Mouse (Mus musculus) lung, embryonic 15.5 days (tissue): ENCODE results near the gene Tbxa2r. TPM values are rescaled to one million over a fixed set of nuclear protein-coding genes. Genes with fewer than 3 reads are reported as not detected.

Source experiments
- ATAC-seq: fragments of 200-750 bp; cut with Nextera tagmentation; 2 replicates; pipeline ENCODE4 v1.8.0; 2017; ENCODE audit warnings: moderate number of reproducible peaks, borderline replicate concordance; ENCODE audit not compliant: low FRiP score, low TSS enrichment; ENCODE audit errors: extremely low read depth
- H3K27ac ChIP-seq: fragments of 300-500 bp; sonication (generic); 2 replicates; pipeline ENCODE4 v1.5.1; 2015; ENCODE audit warnings: moderate library complexity, mild to moderate bottlenecking, inconsistent platforms
- H3K27me3 ChIP-seq: fragments of 300-500 bp; sonication (generic); 2 replicates; pipeline ENCODE4 v1.6.1; 2015; ENCODE audit warnings: inconsistent platforms
- H3K36me3 ChIP-seq: fragments of 300-500 bp; sonication (generic); 2 replicates; pipeline ENCODE4 v1.6.1; 2015; ENCODE audit warnings: inconsistent platforms
- H3K4me1 ChIP-seq: fragments of 300-500 bp; sonication (generic); 2 replicates; pipeline ENCODE4 v1.6.1; 2015; ENCODE audit warnings: inconsistent platforms
- H3K4me2 ChIP-seq: fragments of 300-500 bp; sonication (generic); 2 replicates; pipeline ENCODE4 v1.6.1; 2015; ENCODE audit warnings: inconsistent platforms, mild to moderate bottlenecking, moderate library complexity
- H3K4me3 ChIP-seq: fragments of 300-500 bp; sonication (generic); 2 replicates; pipeline ENCODE4 v1.5.1; 2015; ENCODE audit warnings: mild to moderate bottlenecking, inconsistent platforms
- H3K9ac ChIP-seq: fragments of 300-500 bp; sonication (generic); 2 replicates; pipeline ENCODE4 v1.6.1; 2015; ENCODE audit warnings: inconsistent platforms
- H3K9me3 ChIP-seq: fragments of 300-500 bp; sonication (generic); 2 replicates; pipeline ENCODE4 v1.6.1; 2016; ENCODE audit warnings: inconsistent platforms
- WGBS: fragments of 180-500 bp; shearing (Covaris S2); methylation state at CpG from one replicate; pipeline ENCODE4 v1.1.7; 2015; 5-methylcytosine and 5-hydroxymethylcytosine counted together
- polyA plus RNA-seq: library from polyadenylated mRNA; unstranded; fragments of >200 nt; fragmentation: Nextera tagmentation; extraction: Ambion mirVana; gene quantifications from 2 replicates; pipeline ENCODE4 v1.2.1, GENCODE M21; 2015

Gene Tbxa2r
- 17.8 and 18.3 TPM in 2 replicates for polyA plus RNA-seq

DNA sequence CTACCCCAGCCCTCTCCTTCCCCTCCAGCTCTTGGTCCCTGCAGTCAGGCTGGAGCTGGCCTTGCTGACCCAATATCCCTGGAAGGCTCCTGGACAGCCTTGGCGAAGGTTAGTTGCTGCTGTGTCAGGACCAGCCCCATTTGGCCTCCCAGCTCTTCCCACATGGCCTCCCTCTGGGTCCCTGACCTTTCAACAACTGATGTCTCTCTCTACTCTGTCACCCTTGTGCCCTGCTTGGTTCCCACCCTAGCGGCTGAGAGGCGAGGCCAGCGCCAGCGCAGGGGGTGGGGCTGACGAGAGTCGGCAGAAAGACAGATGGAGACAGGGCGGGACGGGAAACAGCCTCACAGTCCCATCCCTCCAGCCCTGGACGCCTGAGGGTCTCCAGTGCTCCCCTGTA, at the start of gene Tbxa2r:
Gene Tbxa2r, plus strand, starts transcription at position 346 of the 400 bp plus-strand sequence.
- Histone ChIP-seq H3K9me3 (no peaks in the 10 kb centered on the region), H3K4me2 (peak within 1 kb of the TSS; percentile 53), H3K4me3 (peak within 1 kb of the TSS; percentile 29), H3K4me1 (peaks cover 49% of the 10 kb centered on the region), H3K27me3 (peaks cover 10% of the 10 kb centered on the region; the same call in 1 of the 2 replicates), H3K9ac (peak within 1 kb of the TSS; percentile 36), H3K36me3 (peaks cover 44% of the 10 kb centered on the region), H3K27ac (peak within 1 kb of the TSS; percentile 93)
- peak; percentile 43; the same call in 1 of the 2 replicates for ATAC-seq
- WGBS: 9% methylated on average over 10 of the region's 10 CpGs

- Histone ChIP-seq H3K27me3 (peaks cover 35% of the 10 kb centered on the region), H3K4me2 (no peak overlapping the region), H3K4me3 (no peak overlapping the region)
Measured at GRCm38 (mm10) chr10:81279496-81279895, 49.0 kb upstream of the Tbxa2r start.

DNA sequence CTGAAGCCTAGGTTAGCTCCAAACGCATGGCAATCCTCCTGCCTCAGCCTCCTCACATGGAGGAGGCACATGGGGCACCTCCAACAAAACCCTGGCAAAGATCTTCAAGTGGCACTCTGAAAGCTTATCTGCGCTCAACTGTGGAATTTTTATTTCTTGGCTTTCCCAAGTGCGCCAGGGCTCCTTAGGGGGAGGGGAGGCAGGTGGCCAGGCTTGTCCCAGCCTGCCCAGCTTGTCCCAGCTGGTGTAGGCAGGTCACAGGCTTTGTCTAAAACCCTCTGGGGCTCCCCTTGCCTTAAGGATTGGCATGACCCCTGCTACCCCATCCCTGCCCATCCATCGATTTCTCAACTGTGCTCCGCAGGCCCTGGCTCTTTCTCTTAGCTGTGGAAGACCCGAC, 44.3 kb upstream of the Tbxa2r start:
- peak overlapping the region; percentile 76 for H3K27ac ChIP-seq
- no peaks in the 10 kb centered on the region for H3K36me3 ChIP-seq
- no peak for ATAC-seq
- H3K9me3 ChIP-seq: no peaks in the 10 kb centered on the region
- H3K9ac ChIP-seq: no peak overlapping the region
- 36% methylated on average over 6 of the region's 6 CpGs for WGBS
- H3K4me3 ChIP-seq: peak overlapping the region; percentile 50; the same call in 1 of the 2 replicates
- peaks cover 42% of the 10 kb centered on the region for H3K4me1 ChIP-seq
- peaks cover 47% of the 10 kb centered on the region for H3K27me3 ChIP-seq
- H3K4me2 ChIP-seq: peak overlapping the region; percentile 83; the same call in 1 of the 2 replicates

More at GRCm38 (mm10) chr10:81279496-81279895, 49.0 kb upstream of the Tbxa2r start:
- Histone ChIP-seq H3K9me3 (no peaks in the 10 kb centered on the region), H3K9ac (no peak overlapping the region), H3K36me3 (no peaks in the 10 kb centered on the region), H3K27ac (no peak overlapping the region), H3K4me1 (peaks cover 8% of the 10 kb centered on the region)
- 32% methylated on average over 10 of the region's 10 CpGs for WGBS
- no peak for ATAC-seq

GRCm38 (mm10) chr10:81284719-81285118, 43.8 kb upstream of the Tbxa2r start:
- Histone ChIP-seq H3K9ac (0 out of 2 replicates have a peak overlapping the region, but pooled peaks have one; percentile 45), H3K9me3 (no peaks in the 10 kb centered on the region), H3K4me1 (peaks cover 37% of the 10 kb centered on the region), H3K4me3 (peak overlapping the region; percentile 50), H3K27ac (peak overlapping the region; percentile 76), H3K4me2 (peak overlapping the region; percentile 83), H3K36me3 (no peaks in the 10 kb centered on the region), H3K27me3 (peaks cover 44% of the 10 kb centered on the region)
- ATAC-seq: peak; percentile 43; the same call in 1 of the 2 replicates
- WGBS: 5% methylated on average over 17 of the region's 17 CpGs

DNA sequence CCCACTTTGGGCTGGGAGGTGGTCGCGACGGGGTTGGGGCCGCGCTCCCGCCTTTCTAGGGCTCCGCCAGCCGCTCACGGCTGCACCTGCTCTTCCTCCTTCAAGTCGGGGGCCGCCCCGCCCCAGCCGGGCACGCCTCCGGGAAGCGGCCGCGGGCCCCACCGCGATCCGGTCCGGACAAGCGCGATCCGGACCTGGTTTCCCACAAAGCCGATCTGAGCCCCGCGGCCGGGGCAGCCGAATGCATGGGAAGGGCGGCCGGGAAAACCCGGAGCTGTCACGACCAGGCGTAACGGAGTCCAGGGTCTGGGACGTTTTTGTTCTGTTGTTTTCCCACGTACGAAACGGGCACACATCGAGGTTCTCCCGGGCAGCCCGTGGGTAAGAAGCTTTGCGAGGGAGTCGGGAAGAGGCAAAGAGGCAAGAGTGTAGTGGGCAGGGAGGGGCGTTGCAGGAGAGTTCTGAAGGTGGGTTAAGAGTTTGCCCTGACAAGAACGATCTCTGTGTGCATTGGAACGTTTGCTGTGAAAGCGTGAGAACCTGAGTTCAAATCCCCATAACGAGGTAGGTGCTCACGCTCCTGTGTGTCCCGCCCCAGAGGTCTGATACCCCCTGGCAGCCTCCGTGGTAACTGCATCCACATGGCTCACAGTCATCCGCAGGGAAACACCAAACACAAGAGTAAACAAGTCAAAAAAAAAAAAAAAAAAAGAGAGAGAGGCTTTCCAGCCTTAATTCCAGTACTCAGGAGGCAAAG, 42.7 kb upstream of the Tbxa2r start:
- Histone ChIP-seq H3K4me1 (peaks cover 44% of the 10 kb centered on the region), H3K27me3 (peaks cover 41% of the 10 kb centered on the region)

GRCm38 (mm10) chr10:81286586-81286985, 41.9 kb upstream of the Tbxa2r start:
- Histone ChIP-seq H3K36me3 (no peaks in the 10 kb centered on the region), H3K9me3 (no peaks in the 10 kb centered on the region), H3K4me1 (peaks cover 50% of the 10 kb centered on the region), H3K4me3 (no peak overlapping the region), H3K27ac (peak overlapping the region; percentile 53; the same call in 1 of the 2 replicates), H3K4me2 (peak overlapping the region; percentile 83; the same call in 1 of the 2 replicates), H3K27me3 (peaks cover 42% of the 10 kb centered on the region), H3K9ac (no peak overlapping the region)
- WGBS: 29% methylated on average over 6 of the region's 6 CpGs
- ATAC-seq: no peak

More for the DNA sequence above, 42.7 kb upstream of the Tbxa2r start:
- Histone ChIP-seq H3K9ac (peak overlapping the region; percentile 45), H3K27ac (peak overlapping the region; percentile 76), H3K9me3 (no peaks in the 10 kb centered on the region), H3K36me3 (no peaks in the 10 kb centered on the region), H3K4me3 (peak overlapping the region; percentile 50), H3K4me2 (peak overlapping the region; percentile 83)
- peak; percentile 53; the same call in 1 of the 2 replicates for ATAC-seq
- WGBS: 2% methylated on average over 54 of the region's 54 CpGs

GRCm38 (mm10) chr10:81287513-81288157, 40.9 kb upstream of the Tbxa2r start:
- Histone ChIP-seq H3K4me1 (peaks cover 50% of the 10 kb centered on the region), H3K27me3 (peaks cover 38% of the 10 kb centered on the region)
- WGBS: 50% methylated on average over 8 of the region's 8 CpGs

DNA sequence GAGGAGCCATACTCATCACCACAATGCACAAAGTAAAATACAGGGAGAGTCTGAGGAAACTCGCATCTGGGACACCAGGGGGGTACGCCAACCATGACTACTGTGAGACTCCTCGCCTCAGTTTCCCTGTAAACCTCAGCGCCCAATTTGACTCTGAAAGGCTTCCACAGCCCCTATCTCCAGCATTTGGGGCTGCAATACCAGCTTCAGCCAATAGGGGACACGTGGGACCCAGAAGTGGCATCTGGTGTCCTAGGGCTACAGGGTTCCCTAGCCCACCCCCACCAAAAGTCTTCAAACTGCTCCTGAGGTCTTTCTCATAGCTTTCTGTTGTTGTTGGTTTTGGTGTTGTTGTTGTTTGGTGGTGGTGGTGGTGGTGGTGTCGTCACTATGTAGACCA, 39.9 kb upstream of the Tbxa2r start:
- H3K4me1 ChIP-seq: peaks cover 52% of the 10 kb centered on the region
- 28% methylated on average over 6 of the region's 6 CpGs for WGBS
- H3K9ac ChIP-seq: no peak overlapping the region
- ATAC-seq: no peak
- H3K4me2 ChIP-seq: peak overlapping the region; percentile 12; the same call in 1 of the 2 replicates
- no peaks in the 10 kb centered on the region for H3K9me3 ChIP-seq
- peak overlapping the region; percentile 43; the same call in 1 of the 2 replicates for H3K27ac ChIP-seq
- H3K27me3 ChIP-seq: peaks cover 30% of the 10 kb centered on the region
- H3K36me3 ChIP-seq: no peaks in the 10 kb centered on the region
- no peak overlapping the region for H3K4me3 ChIP-seq

More at GRCm38 (mm10) chr10:81287513-81288157, 40.9 kb upstream of the Tbxa2r start:
- Histone ChIP-seq H3K9me3 (no peaks in the 10 kb centered on the region), H3K27ac (peak overlapping the region; percentile 43; the same call in 1 of the 2 replicates), H3K36me3 (no peaks in the 10 kb centered on the region), H3K4me2 (peak overlapping the region; percentile 12; the same call in 1 of the 2 replicates), H3K9ac (no peak overlapping the region), H3K4me3 (no peak overlapping the region)
- no peak for ATAC-seq

DNA sequence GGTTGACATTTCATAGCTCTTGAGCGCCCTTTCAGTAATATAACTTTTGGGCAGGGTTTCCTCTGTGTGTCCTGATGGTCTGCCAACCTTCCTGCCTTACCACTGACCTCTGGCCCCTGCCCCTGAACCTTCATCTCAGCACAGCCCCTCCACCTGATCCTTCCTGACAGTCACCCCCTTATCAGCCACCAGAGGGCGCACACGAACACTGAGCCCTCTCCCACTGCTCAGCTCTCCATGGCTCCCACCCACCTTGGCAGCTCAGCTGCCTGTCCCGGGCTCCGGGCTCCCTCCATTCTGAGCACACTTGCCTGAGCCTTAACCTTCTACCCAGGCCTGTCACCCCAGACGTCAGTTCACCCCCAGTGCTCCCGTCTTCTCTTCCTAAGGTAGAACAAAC, 39.3 kb upstream of the Tbxa2r start:
- H3K9ac ChIP-seq: no peak overlapping the region
- H3K27me3 ChIP-seq: peaks cover 24% of the 10 kb centered on the region
- ATAC-seq: no peak
- peaks cover 59% of the 10 kb centered on the region for H3K4me1 ChIP-seq
- peak overlapping the region; percentile 33; the same call in 1 of the 2 replicates for H3K4me3 ChIP-seq
- WGBS: 4% methylated on average over 7 of the region's 7 CpGs
- H3K4me2 ChIP-seq: peak overlapping the region; percentile 46
- no peaks in the 10 kb centered on the region for H3K36me3 ChIP-seq
- no peaks in the 10 kb centered on the region for H3K9me3 ChIP-seq
- peak overlapping the region; percentile 91 for H3K27ac ChIP-seq

- peak overlapping the region; percentile 33 for H3K4me3 ChIP-seq
- WGBS: 36% methylated on average over 14 of the region's 14 CpGs
- H3K4me2 ChIP-seq: peak overlapping the region; percentile 46
- peak overlapping the region; percentile 91 for H3K27ac ChIP-seq
- no peak for ATAC-seq
- no peaks in the 10 kb centered on the region for H3K36me3 ChIP-seq
- H3K4me1 ChIP-seq: peaks cover 60% of the 10 kb centered on the region
- no peaks in the 10 kb centered on the region for H3K9me3 ChIP-seq
- no peak overlapping the region for H3K9ac ChIP-seq
- H3K27me3 ChIP-seq: peaks cover 18% of the 10 kb centered on the region
Measured at GRCm38 (mm10) chr10:81289811-81290210, 38.7 kb upstream of the Tbxa2r start.

GRCm38 (mm10) chr10:81290698-81291460, 37.7 kb upstream of the Tbxa2r start:
- ATAC-seq: no peak
- WGBS: 15% methylated on average over 24 of the region's 24 CpGs
- H3K27me3 ChIP-seq: peaks cover 10% of the 10 kb centered on the region; the same call in 1 of the 2 replicates
- peak overlapping the region; percentile 6; the same call in 1 of the 2 replicates for H3K9ac ChIP-seq
- H3K27ac ChIP-seq: peak overlapping the region; percentile 91
- no peaks in the 10 kb centered on the region for H3K36me3 ChIP-seq
- H3K4me1 ChIP-seq: peaks cover 52% of the 10 kb centered on the region
- H3K9me3 ChIP-seq: no peaks in the 10 kb centered on the region
- peak overlapping the region; percentile 46 for H3K4me2 ChIP-seq
- H3K4me3 ChIP-seq: peak overlapping the region; percentile 33
